Mouse (Mus musculus) kidney, embryonic 14.5 days (tissue): Measurements from ENCODE around the gene Slc25a31. TPM values are rescaled to one million over a fixed set of nuclear protein-coding genes. Genes with fewer than 3 reads are reported as not detected.
A peak's percentile ranks its signal among the peaks of the same experiment; 100 is the strongest.

ENCODE experiments used
- ATAC-seq: fragments of 200-750 bp; cut with Nextera tagmentation; 2 replicates; pipeline ENCODE4 v1.8.0; 2017; ENCODE audit warnings: moderate number of reproducible peaks, mild to moderate bottlenecking, moderate TSS enrichment, moderate library complexity; ENCODE audit not compliant: low FRiP score, low TSS enrichment
- H3K27ac ChIP-seq: fragments of 300-500 bp; sonication (generic); 2 replicates; pipeline ENCODE4 v1.5.1; 2014; ENCODE audit warnings: low read depth, mild to moderate bottlenecking, low read length, moderate library complexity, mixed read lengths
- H3K27me3 ChIP-seq: fragments of 300-500 bp; sonication (generic); 2 replicates; pipeline ENCODE4 v1.6.1; 2014; ENCODE audit warnings: mild to moderate bottlenecking, low read length; ENCODE audit not compliant: control insufficient read depth, insufficient read depth
- H3K36me3 ChIP-seq: fragments of 300-500 bp; sonication (generic); 2 replicates; pipeline ENCODE4 v1.6.1; 2014; ENCODE audit warnings: low read length, mixed read lengths; ENCODE audit not compliant: control insufficient read depth, insufficient read depth
- H3K4me1 ChIP-seq: fragments of 300-500 bp; sonication (generic); 2 replicates; pipeline ENCODE4 v1.6.1; 2014; ENCODE audit warnings: low read length, mixed read lengths; ENCODE audit not compliant: control insufficient read depth, insufficient read depth
- H3K4me2 ChIP-seq: fragments of 300-500 bp; sonication (generic); replicated peaks from 2 replicates; pipeline ENCODE4 v1.6.1; 2014; ENCODE audit warnings: low read depth, mild to moderate bottlenecking, low read length
- H3K4me3 ChIP-seq: fragments of 300-500 bp; sonication (generic); 2 replicates; pipeline ENCODE4 v1.5.1; 2014; ENCODE audit warnings: mild to moderate bottlenecking, low read length
- H3K9ac ChIP-seq: fragments of 300-500 bp; sonication (generic); 2 replicates; pipeline ENCODE4 v1.6.1; 2014; ENCODE audit warnings: low read depth, mild to moderate bottlenecking, low read length, moderate library complexity
- H3K9me3 ChIP-seq: fragments of 300-500 bp; sonication (generic); 2 replicates; pipeline ENCODE4 v1.6.1; 2016; ENCODE audit warnings: low read length; ENCODE audit not compliant: control insufficient read depth
- WGBS: fragments of 180-500 bp; shearing (Covaris S2); extraction: QIAGEN DNeasy Blood & Tissue Kit; methylation state at CpG from one replicate; pipeline ENCODE4 v1.1.7; 2014; 5-methylcytosine and 5-hydroxymethylcytosine counted together
- polyA plus RNA-seq: library from polyadenylated mRNA; unstranded; fragments of >200 nt; fragmentation: Nextera tagmentation; extraction: Ambion mirVana; gene quantifications from 2 replicates; pipeline ENCODE4 v1.2.1, GENCODE M21; 2014

The Slc25a31 gene
- polyA plus RNA-seq, 1 experiment from 2014 or later, result 0.28 TPM

DNA sequence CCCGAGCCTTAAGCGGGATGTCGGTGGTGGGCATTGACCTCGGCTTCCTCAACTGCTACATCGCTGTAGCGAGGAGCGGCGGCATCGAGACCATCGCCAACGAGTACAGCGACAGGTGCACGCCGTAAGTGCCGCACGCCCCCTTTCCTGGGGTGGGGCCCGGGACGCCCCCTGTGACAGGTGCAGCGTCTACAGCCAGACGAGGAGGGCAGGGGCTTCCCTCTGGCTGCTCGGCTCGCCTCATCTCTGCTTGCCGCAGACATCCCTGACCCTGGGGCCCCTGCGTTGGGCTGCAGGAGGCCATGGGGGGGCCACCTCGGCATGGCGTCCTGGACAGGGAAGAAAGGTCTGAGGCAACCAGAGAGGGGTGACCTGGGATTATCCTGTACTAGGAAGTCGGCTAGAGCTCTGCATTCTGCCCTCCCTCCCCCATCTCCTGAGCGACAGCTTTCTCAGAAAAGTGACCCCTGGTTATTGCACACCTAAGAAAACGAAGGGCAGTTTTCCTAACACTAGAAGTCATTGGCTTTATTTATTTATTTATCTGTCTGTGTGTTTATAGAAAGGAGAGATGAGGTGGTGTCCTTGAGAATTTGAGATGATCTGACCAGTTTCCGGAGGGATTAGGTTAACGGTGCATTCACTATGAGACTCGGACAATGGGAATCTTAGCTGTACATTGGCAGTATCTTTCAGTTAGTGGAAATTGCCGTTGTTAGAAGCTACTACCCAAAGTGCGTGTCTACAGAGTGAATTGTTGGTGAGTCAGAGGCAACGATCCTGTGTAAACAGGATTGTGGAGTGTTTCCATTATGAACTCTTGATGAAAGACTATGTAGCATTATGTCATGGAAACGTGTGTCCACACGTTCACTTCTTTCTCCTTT, 37.2 kb downstream of the Slc25a31 start:
- H3K4me2 ChIP-seq, result peak overlapping the region; percentile 96
- WGBS, result 3% methylated on average over 35 of the region's 37 CpGs
- peak overlapping the region; percentile 66 for H3K9ac ChIP-seq
- no peaks in the 10 kb centered on the region for H3K9me3 ChIP-seq
- 0 out of 2 replicates have a peak overlapping the region, but pooled peaks have one; percentile 24 for H3K27ac ChIP-seq
- H3K27me3 ChIP-seq, result no peaks in the 10 kb centered on the region
- peaks cover 5% of the 10 kb centered on the region; the same call in 1 of the 2 replicates for H3K4me1 ChIP-seq
- H3K36me3 ChIP-seq, result no peaks in the 10 kb centered on the region
- peak; percentile 60 for ATAC-seq
- H3K4me3 ChIP-seq, result peak overlapping the region; percentile 69

- Histone ChIP-seq H3K4me1 (no peaks in the 10 kb centered on the region), H3K36me3 (peaks cover 2% of the 10 kb centered on the region; the same call in 1 of the 2 replicates), H3K9me3 (no peaks in the 10 kb centered on the region), H3K4me2 (no peak overlapping the region), H3K4me3 (no peak overlapping the region), H3K27me3 (no peaks in the 10 kb centered on the region), H3K27ac (no peak overlapping the region), H3K9ac (no peak overlapping the region)
- no peak for ATAC-seq
- 90% methylated on average over 3 of the region's 3 CpGs for WGBS
These were observed 52.1 kb downstream of the Slc25a31 start for GRCm38 (mm10) chr3:40760746-40761145.

DNA sequence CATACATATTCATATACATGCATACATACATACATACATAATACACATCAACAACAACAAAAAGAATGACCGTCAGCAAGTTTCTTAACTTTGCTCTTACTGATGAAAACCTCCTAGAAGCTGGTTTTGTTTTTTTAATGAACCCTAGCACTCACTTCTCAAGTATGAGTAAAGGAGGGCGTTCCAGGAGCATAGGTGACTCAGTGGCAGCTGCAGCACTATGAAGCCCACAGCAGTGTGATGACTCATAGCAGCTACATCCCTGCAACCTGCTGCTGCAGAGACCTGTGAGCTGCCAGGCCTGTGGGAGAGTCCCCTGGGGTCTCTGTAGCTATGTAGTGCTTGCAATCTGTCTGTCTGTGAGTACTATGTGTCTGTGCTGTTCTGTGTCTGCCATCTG, 52.7 kb downstream of the Slc25a31 start:
- Histone ChIP-seq H3K4me3 (no peak overlapping the region), H3K27ac (no peak overlapping the region), H3K27me3 (no peaks in the 10 kb centered on the region), H3K36me3 (peaks cover 2% of the 10 kb centered on the region; the same call in 1 of the 2 replicates), H3K9me3 (no peaks in the 10 kb centered on the region), H3K4me1 (no peaks in the 10 kb centered on the region), H3K4me2 (no peak overlapping the region), H3K9ac (no peak overlapping the region)
- no peak for ATAC-seq
- 90% methylated on average over 2 of the region's 2 CpGs for WGBS

Other genes with a start within 250 kb of the Slc25a31 start
- 2.7 and 5.1 TPM in 2 replicates for gene Intu, start 177.6 kb upstream of the Slc25a31 start, polyA plus RNA-seq
- gene Hspa4l, start 35.6 kb downstream of the Slc25a31 start, polyA plus RNA-seq, result 4.3 and 8.8 TPM in 2 replicates
- gene Plk4, start 91.2 kb downstream of the Slc25a31 start, polyA plus RNA-seq, result 48.7 and 74.8 TPM in 2 replicates
- gene Mfsd8, start 138.0 kb downstream of the Slc25a31 start, polyA plus RNA-seq, result 5.3 and 8.1 TPM in 2 replicates
- gene Abhd18, start 138.1 kb downstream of the Slc25a31 start, polyA plus RNA-seq, result 6.0 and 6.1 TPM in 2 replicates
- 0.16 TPM in 1 of 2 replicates, not detected in the other for gene 1700034I23Rik, start 193.7 kb downstream of the Slc25a31 start, polyA plus RNA-seq
- gene Larp1b, start 241.0 kb downstream of the Slc25a31 start, polyA plus RNA-seq, result 6.3 and 7.4 TPM in 2 replicates